In the genomic region with DNA sequence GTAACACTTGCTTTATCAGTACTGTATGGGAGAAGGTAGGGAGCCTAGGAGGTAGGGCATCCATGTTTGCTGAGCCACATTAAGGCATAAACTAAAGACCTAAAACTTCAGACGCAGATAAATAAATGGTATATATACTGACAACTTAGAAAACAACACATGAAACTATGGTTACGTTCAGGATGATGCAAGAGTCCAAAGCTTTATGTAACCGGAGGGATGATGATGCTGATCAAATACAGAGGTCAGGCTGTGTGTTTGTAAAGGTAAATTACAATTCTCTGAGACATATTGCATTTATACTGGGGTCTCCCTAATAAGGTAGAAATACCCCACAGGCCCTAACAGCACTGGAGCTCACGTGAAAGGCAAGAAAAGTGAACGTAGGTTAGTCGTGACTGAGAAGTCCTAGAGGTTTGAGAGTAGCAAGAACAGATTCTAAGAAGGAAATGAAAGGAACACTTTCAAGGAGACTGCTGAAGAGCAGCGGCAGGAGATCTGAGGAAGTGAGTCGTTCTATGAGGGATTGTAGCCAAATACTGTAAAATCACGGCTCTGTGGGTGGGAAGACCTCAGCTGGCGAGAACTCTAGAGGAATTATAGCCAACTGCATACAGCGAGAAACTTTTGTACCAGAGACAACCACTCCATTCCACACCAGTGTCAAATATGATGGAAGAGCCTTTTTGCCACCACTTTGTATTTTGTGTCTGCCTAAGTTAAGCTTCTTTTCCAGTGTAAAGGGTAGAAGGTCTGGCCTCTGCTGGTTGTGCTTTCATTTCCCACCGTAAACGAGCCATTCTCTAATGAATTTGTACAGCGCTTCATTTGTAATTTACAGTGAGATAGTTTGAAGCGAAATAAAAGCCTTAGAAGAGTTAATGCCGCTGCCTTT, we compare ENCODE assay signal across 9 mouse cellular contexts. TPM values are rescaled to one million over a fixed set of nuclear protein-coding genes. Genes with fewer than 3 reads are reported as not detected.
A peak's percentile ranks its signal among the peaks of the same experiment; 100 is the strongest.
DNase-seq lines count a peak whose midpoint lies in the region; ATAC-seq and TF ChIP-seq lines count a peak whose summit lies in the region.
"Had no signal": no experiment of that assay in that cellular context is flagged by ENCODE, and none has a peak within 500 bp of the region (broad histone marks: within the 10 kb centered on the region; RNA-seq: fewer than 3 reads in every experiment).

No protein-coding gene starts in this region.

- H3K9me3 ChIP-seq in hindbrain, embryonic 15.5 days, result no peaks in the 10 kb centered on the region
- no peaks in the 10 kb centered on the region for H3K9me3 ChIP-seq in hindbrain, embryonic 10.5 days
- H3K9me3 ChIP-seq in midbrain, embryonic 15.5 days, result no peaks in the 10 kb centered on the region
- H3K9me3 ChIP-seq in midbrain, embryonic 13.5 days, result no peaks in the 10 kb centered on the region
- H3K9me3 ChIP-seq in forebrain, postnatal 0 days (ENCODE audit: low read length), result no peaks in the 10 kb centered on the region
- no peaks in the 10 kb centered on the region for H3K9me3 ChIP-seq in stomach, postnatal 0 days (ENCODE audit: control insufficient read depth, low read length)
- H3K9me3 ChIP-seq: embryonic facial prominence, embryonic 15.5 days had no signal

- peaks cover 26% of the 10 kb centered on the region for H3K4me1 ChIP-seq in hindbrain, embryonic 15.5 days (replicated peaks)
- H3K4me1 ChIP-seq in hindbrain, embryonic 10.5 days (replicated peaks), result peaks cover 20% of the 10 kb centered on the region
- peaks cover 18% of the 10 kb centered on the region; the same call in 1 of the 2 replicates for H3K4me1 ChIP-seq in midbrain, embryonic 15.5 days
- peaks cover 45% of the 10 kb centered on the region for H3K4me1 ChIP-seq in midbrain, embryonic 13.5 days (replicated peaks)
- H3K4me1 ChIP-seq in forebrain, postnatal 0 days (ENCODE audit: insufficient read depth), result peaks cover 4% of the 10 kb centered on the region; the same call in 1 of the 2 replicates
- H3K4me1 ChIP-seq in stomach, postnatal 0 days (replicated peaks; ENCODE audit: control insufficient read depth, insufficient read depth), result no peaks in the 10 kb centered on the region
- H3K4me1 ChIP-seq: embryonic facial prominence, embryonic 15.5 days had no signal

- 54% methylated on average over 16 of the region's 16 CpGs for WGBS in hindbrain, embryonic 15.5 days
- WGBS in hindbrain, embryonic 10.5 days, result 88% methylated on average over 16 of the region's 16 CpGs
- 63% methylated on average over 16 of the region's 16 CpGs for WGBS in midbrain, embryonic 15.5 days
- 77% methylated on average over 16 of the region's 16 CpGs for WGBS in midbrain, embryonic 13.5 days
- WGBS in forebrain, postnatal 0 days, result 37% methylated on average over 16 of the region's 16 CpGs
- WGBS in stomach, postnatal 0 days, result 51% methylated on average over 16 of the region's 16 CpGs

- ATAC-seq in hindbrain, embryonic 15.5 days (ENCODE audit: low FRiP score, low read depth), result no peak
- no peak for ATAC-seq in midbrain, embryonic 15.5 days (replicated peaks)
- ATAC-seq in midbrain, embryonic 13.5 days, result no peak
- no peak for ATAC-seq in forebrain, postnatal 0 days
- no peak for ATAC-seq in stomach, postnatal 0 days (ENCODE audit: low FRiP score, low TSS enrichment)

- no peaks in the 10 kb centered on the region for H3K27me3 ChIP-seq in hindbrain, embryonic 15.5 days
- H3K27me3 ChIP-seq in hindbrain, embryonic 10.5 days (ENCODE audit: insufficient read depth, poor library complexity, severe bottlenecking), result no peaks in the 10 kb centered on the region
- no peaks in the 10 kb centered on the region for H3K27me3 ChIP-seq in midbrain, embryonic 15.5 days (replicated peaks)
- H3K27me3 ChIP-seq in midbrain, embryonic 13.5 days, result no peaks in the 10 kb centered on the region
- H3K27me3 ChIP-seq in forebrain, postnatal 0 days (ENCODE audit: insufficient read depth, low read length), result no peaks in the 10 kb centered on the region
- H3K27me3 ChIP-seq in stomach, postnatal 0 days (ENCODE audit: control insufficient read depth, insufficient read depth, low read length), result no peaks in the 10 kb centered on the region
- H3K27me3 ChIP-seq: embryonic facial prominence, embryonic 15.5 days had no signal

- H3K4me2 ChIP-seq in hindbrain, embryonic 15.5 days, result peak overlapping the region; percentile 26
- H3K4me2 ChIP-seq in midbrain, embryonic 15.5 days, result 0 out of 2 replicates have a peak overlapping the region, but pooled peaks have one; percentile 9
- no peak overlapping the region for H3K4me2 ChIP-seq in midbrain, embryonic 13.5 days (replicated peaks)
- H3K4me2 ChIP-seq in forebrain, postnatal 0 days (ENCODE audit: low read depth), result peak overlapping the region; percentile 26
- peak overlapping the region; percentile 24 for H3K4me2 ChIP-seq in stomach, postnatal 0 days (replicated peaks; ENCODE audit: low read depth)
- H3K4me2 ChIP-seq: embryonic facial prominence, embryonic 15.5 days had no signal

- 0 out of 2 replicates have a peak overlapping the region, but pooled peaks have one; percentile 20 for H3K27ac ChIP-seq in hindbrain, embryonic 15.5 days (replicated peaks)
- H3K27ac ChIP-seq in hindbrain, embryonic 10.5 days, result no peak overlapping the region
- no peak overlapping the region for H3K27ac ChIP-seq in midbrain, embryonic 15.5 days
- no peak overlapping the region for H3K27ac ChIP-seq in midbrain, embryonic 13.5 days
- no peak overlapping the region for H3K27ac ChIP-seq in forebrain, postnatal 0 days (ENCODE audit: low read depth, low read length)
- no peak overlapping the region; the same call in 1 of the 2 replicates for H3K27ac ChIP-seq in stomach, postnatal 0 days (replicated peaks)
- H3K27ac ChIP-seq: embryonic facial prominence, embryonic 15.5 days had no signal

- no peaks in the 10 kb centered on the region for H3K36me3 ChIP-seq in hindbrain, embryonic 15.5 days
- peaks cover 5% of the 10 kb centered on the region for H3K36me3 ChIP-seq in hindbrain, embryonic 10.5 days
- H3K36me3 ChIP-seq in midbrain, embryonic 15.5 days (replicated peaks), result no peaks in the 10 kb centered on the region
- no peaks in the 10 kb centered on the region for H3K36me3 ChIP-seq in midbrain, embryonic 13.5 days
- H3K36me3 ChIP-seq in forebrain, postnatal 0 days (ENCODE audit: insufficient read depth), result no peaks in the 10 kb centered on the region
- H3K36me3 ChIP-seq in stomach, postnatal 0 days (ENCODE audit: control insufficient read depth, insufficient read depth, low read length), result no peaks in the 10 kb centered on the region
- H3K36me3 ChIP-seq: embryonic facial prominence, embryonic 15.5 days had no signal

- no peak for TF ChIP-seq EP300 in stomach, postnatal 0 days (optimal IDR thresholded peaks at IDR 0.05)

- no peak overlapping the region for H3K9ac ChIP-seq in hindbrain, embryonic 15.5 days
- no peak overlapping the region for H3K9ac ChIP-seq in midbrain, embryonic 15.5 days
- H3K9ac ChIP-seq in midbrain, embryonic 13.5 days (replicated peaks), result no peak overlapping the region
- H3K9ac ChIP-seq in forebrain, postnatal 0 days, result no peak overlapping the region
- no peak overlapping the region for H3K9ac ChIP-seq in stomach, postnatal 0 days (ENCODE audit: low read length)
- H3K9ac ChIP-seq: embryonic facial prominence, embryonic 15.5 days had no signal

- H3K4me3 ChIP-seq in hindbrain, embryonic 15.5 days, result no peak overlapping the region
- H3K4me3 ChIP-seq in hindbrain, embryonic 10.5 days, result no peak overlapping the region
- no peak overlapping the region for H3K4me3 ChIP-seq in midbrain, embryonic 15.5 days
- no peak overlapping the region for H3K4me3 ChIP-seq in midbrain, embryonic 13.5 days (replicated peaks)
- H3K4me3 ChIP-seq in forebrain, postnatal 0 days (ENCODE audit: low read depth, low read length), result peak overlapping the region; percentile 7; the same call in 1 of the 2 replicates
- H3K4me3 ChIP-seq in stomach, postnatal 0 days (ENCODE audit: low read depth, low read length), result peak overlapping the region; percentile 20; the same call in 1 of the 2 replicates
- H3K4me3 ChIP-seq: embryonic facial prominence, embryonic 15.5 days had no signal

- DNase-seq in hindbrain, embryonic 10.5 days (ENCODE audit: low spot score), result no peak
- DNase-seq in forebrain, postnatal 0 days, result peak; percentile 37
- no peak for DNase-seq in stomach, postnatal 0 days (ENCODE audit: low spot score)
- no peak for DNase-seq in thymus, postnatal 14 days

- TF ChIP-seq CTCF in forebrain, postnatal 0 days (IDR thresholded peaks at IDR 0.05; ENCODE audit: low read depth), result no peak
- TF ChIP-seq CTCF in stomach, postnatal 0 days (IDR thresholded peaks at IDR 0.05; ENCODE audit: low read depth), result no peak

RNA-seq across cellular contexts. Expression of gene Npas3, which starts 49.7 kb away (rescaled TPM):
- polyA plus RNA-seq in hindbrain, embryonic 15.5 days (2015; fragmentation: Nextera tagmentation; extraction: Ambion mirVana), result 24.9 and 27.1 TPM in 2 replicates
- 6.6 and 12.2 TPM in 2 replicates for polyA plus RNA-seq in hindbrain, embryonic 10.5 days (2016; fragmentation: Nextera tagmentation; extraction: Ambion mirVana)
- 28.3 and 31.3 TPM in 2 replicates for polyA plus RNA-seq in midbrain, embryonic 15.5 days (2015; fragmentation: Nextera tagmentation; extraction: Ambion mirVana)
- 28.9 and 32.7 TPM in 2 replicates for polyA plus RNA-seq in midbrain, embryonic 13.5 days (2015; fragmentation: Nextera tagmentation; extraction: Ambion mirVana)
- 15.4 and 28.3 TPM in 2 replicates for total RNA-seq in forebrain, postnatal 0 days (2014; rRNA removed)
- 11.7 and 16.6 TPM in 2 replicates for polyA plus RNA-seq in forebrain, postnatal 0 days (2015; fragmentation: Nextera tagmentation; extraction: Ambion mirVana)
- polyA plus RNA-seq in stomach, postnatal 0 days (2015; fragmentation: Nextera tagmentation; extraction: Ambion mirVana), result 0.61 and 1.2 TPM in 2 replicates
- total RNA-seq: megakaryocyte, adult 5-6 weeks had no signal

Comparison
In these comparisons a context has a peak if more than half of its experiments do, and no peak if none do; other contexts are left out.
1. H3K4me3 ChIP-seq: peak in forebrain, postnatal 0 days (single experiment) and stomach, postnatal 0 days (single experiment); none in hindbrain, embryonic 15.5 days (single experiment), hindbrain, embryonic 10.5 days (single experiment), midbrain, embryonic 15.5 days (single experiment) and midbrain, embryonic 13.5 days (single experiment).